Mouse (Mus musculus): ENCODE data around the gene Ascc1. TPM values are rescaled to one million over a fixed set of nuclear protein-coding genes. Genes with fewer than 3 reads are reported as not detected.

The Ascc1 gene
- polyA plus RNA-seq, 1 experiment from 2014 or later = 48.4 TPM

- 11% methylated on average over 20 of the region's 20 CpGs for WGBS
- Histone ChIP-seq H3K9me3 (ENCODE audit: control insufficient read depth, low read length) (no peaks in the 10 kb centered on the region), H3K9ac (replicated peaks; ENCODE audit: low read length) (peak overlapping the region; percentile 90), H3K4me3 (replicated peaks; ENCODE audit: low read depth, low read length) (peak overlapping the region; percentile 73), H3K4me2 (ENCODE audit: low read length) (peak overlapping the region; percentile 83), H3K4me1 (ENCODE audit: control insufficient read depth, insufficient read depth, low read length) (peaks cover 35% of the 10 kb centered on the region), H3K36me3 (ENCODE audit: control insufficient read depth, insufficient read depth, low read length) (0 out of 2 replicates have a peak, but pooled peaks cover 2% of the 10 kb centered on the region), H3K27me3 (ENCODE audit: control insufficient read depth, insufficient read depth, low read length) (no peaks in the 10 kb centered on the region), H3K27ac (replicated peaks; ENCODE audit: low read depth, low read length) (peak overlapping the region; percentile 91)
- ATAC-seq (ENCODE audit: low FRiP score, low TSS enrichment) = no peak; the same call in 1 of the 2 replicates
- DNase-seq = peak; percentile 32
Observed at GRCm38 (mm10) chr10:60105391-60106145, 103.0 kb downstream of the Ascc1 start.

GRCm38 (mm10) chr10:60106146-60106530 is 103.5 kb downstream of the Ascc1 start, which contains the start of gene Spock2:
TSS of gene Spock2 (plus strand) at chr10:60106219.
- peak within 1 kb of the TSS; percentile 91 for H3K27ac ChIP-seq (replicated peaks; ENCODE audit: low read depth, low read length)
- H3K4me3 ChIP-seq (replicated peaks; ENCODE audit: low read depth, low read length) = peak within 1 kb of the TSS; percentile 73
- H3K4me1 ChIP-seq (ENCODE audit: control insufficient read depth, insufficient read depth, low read length) = peaks cover 35% of the 10 kb centered on the region
- H3K9me3 ChIP-seq (ENCODE audit: control insufficient read depth, low read length) = no peaks in the 10 kb centered on the region
- ATAC-seq (ENCODE audit: low FRiP score, low TSS enrichment) = peak; percentile 66
- no peaks in the 10 kb centered on the region for H3K36me3 ChIP-seq (ENCODE audit: control insufficient read depth, insufficient read depth, low read length)
- peak; percentile 87 for DNase-seq
- H3K9ac ChIP-seq (replicated peaks; ENCODE audit: low read length) = peak within 1 kb of the TSS; percentile 90
- H3K27me3 ChIP-seq (ENCODE audit: control insufficient read depth, insufficient read depth, low read length) = no peaks in the 10 kb centered on the region
- H3K4me2 ChIP-seq (ENCODE audit: low read length) = peak within 1 kb of the TSS; percentile 83
- 0% methylated on average over 22 of the region's 22 CpGs for WGBS

- peak; percentile 68 for ATAC-seq (ENCODE audit: low FRiP score, low TSS enrichment)
- H3K27ac ChIP-seq (replicated peaks; ENCODE audit: low read depth, low read length) = peak overlapping the region; percentile 91
- peak overlapping the region; percentile 83 for H3K4me2 ChIP-seq (ENCODE audit: low read length)
- H3K9me3 ChIP-seq (ENCODE audit: control insufficient read depth, low read length) = no peaks in the 10 kb centered on the region
- no peaks in the 10 kb centered on the region for H3K27me3 ChIP-seq (ENCODE audit: control insufficient read depth, insufficient read depth, low read length)
- 0 out of 2 replicates have a peak, but pooled peaks cover 3% of the 10 kb centered on the region for H3K36me3 ChIP-seq (ENCODE audit: control insufficient read depth, insufficient read depth, low read length)
- peak; percentile 83 for DNase-seq
- peak overlapping the region; percentile 73 for H3K4me3 ChIP-seq (replicated peaks; ENCODE audit: low read depth, low read length)
- 0% methylated on average over 57 of the region's 57 CpGs for WGBS
- H3K4me1 ChIP-seq (ENCODE audit: control insufficient read depth, insufficient read depth, low read length) = peaks cover 38% of the 10 kb centered on the region
- peak overlapping the region; percentile 90 for H3K9ac ChIP-seq (replicated peaks; ENCODE audit: low read length)
Observed at GRCm38 (mm10) chr10:60106531-60107186, 104.1 kb downstream of the Ascc1 start.

- peak overlapping the region; percentile 73 for H3K4me3 ChIP-seq (replicated peaks; ENCODE audit: low read depth, low read length)
- WGBS = 0% methylated on average over 27 of the region's 28 CpGs
- H3K4me2 ChIP-seq (ENCODE audit: low read length) = peak overlapping the region; percentile 83
- peak; percentile 9; the same call in 1 of the 2 replicates for ATAC-seq (ENCODE audit: low FRiP score, low TSS enrichment)
- H3K4me1 ChIP-seq (ENCODE audit: control insufficient read depth, insufficient read depth, low read length) = peaks cover 38% of the 10 kb centered on the region
- H3K9me3 ChIP-seq (ENCODE audit: control insufficient read depth, low read length) = no peaks in the 10 kb centered on the region
- H3K27ac ChIP-seq (replicated peaks; ENCODE audit: low read depth, low read length) = peak overlapping the region; percentile 91
- no peaks in the 10 kb centered on the region for H3K27me3 ChIP-seq (ENCODE audit: control insufficient read depth, insufficient read depth, low read length)
- peak; percentile 66 for DNase-seq
- 0 out of 2 replicates have a peak, but pooled peaks cover 3% of the 10 kb centered on the region for H3K36me3 ChIP-seq (ENCODE audit: control insufficient read depth, insufficient read depth, low read length)
- peak overlapping the region; percentile 90 for H3K9ac ChIP-seq (replicated peaks; ENCODE audit: low read length)
Observed at GRCm38 (mm10) chr10:60107448-60107847, 104.8 kb downstream of the Ascc1 start.

- Histone ChIP-seq H3K36me3 (ENCODE audit: control insufficient read depth, insufficient read depth, low read length) (0 out of 2 replicates have a peak, but pooled peaks cover 3% of the 10 kb centered on the region), H3K4me1 (ENCODE audit: control insufficient read depth, insufficient read depth, low read length) (peaks cover 38% of the 10 kb centered on the region), H3K27me3 (ENCODE audit: control insufficient read depth, insufficient read depth, low read length) (no peaks in the 10 kb centered on the region), H3K27ac (replicated peaks; ENCODE audit: low read depth, low read length) (peak overlapping the region; percentile 54), H3K9me3 (ENCODE audit: control insufficient read depth, low read length) (no peaks in the 10 kb centered on the region), H3K9ac (replicated peaks; ENCODE audit: low read length) (peak overlapping the region; percentile 90), H3K4me3 (replicated peaks; ENCODE audit: low read depth, low read length) (peak overlapping the region; percentile 73), H3K4me2 (ENCODE audit: low read length) (peak overlapping the region; percentile 83)
- DNase-seq (no peak), ATAC-seq (ENCODE audit: low FRiP score, low TSS enrichment) (no peak)
- WGBS = 37% methylated on average over 17 of the region's 17 CpGs
Observed at GRCm38 (mm10) chr10:60108321-60109111, 105.9 kb downstream of the Ascc1 start.

GRCm38 (mm10) chr10:60109336-60109735 is 106.7 kb downstream of the Ascc1 start:
- Histone ChIP-seq H3K27ac (replicated peaks; ENCODE audit: low read depth, low read length) (peak overlapping the region; percentile 39), H3K4me2 (ENCODE audit: low read length) (peak overlapping the region; percentile 38), H3K4me1 (ENCODE audit: control insufficient read depth, insufficient read depth, low read length) (peaks cover 38% of the 10 kb centered on the region), H3K9me3 (ENCODE audit: control insufficient read depth, low read length) (no peaks in the 10 kb centered on the region), H3K4me3 (replicated peaks; ENCODE audit: low read depth, low read length) (no peak overlapping the region), H3K27me3 (ENCODE audit: control insufficient read depth, insufficient read depth, low read length) (no peaks in the 10 kb centered on the region), H3K36me3 (ENCODE audit: control insufficient read depth, insufficient read depth, low read length) (0 out of 2 replicates have a peak, but pooled peaks cover 3% of the 10 kb centered on the region), H3K9ac (replicated peaks; ENCODE audit: low read length) (no peak overlapping the region; the same call in 1 of the 2 replicates)
- no peak for ATAC-seq (ENCODE audit: low FRiP score, low TSS enrichment)
- 61% methylated on average over 8 of the region's 8 CpGs for WGBS
- no peak for DNase-seq

- ATAC-seq (ENCODE audit: low FRiP score, low TSS enrichment) (no peak), DNase-seq (no peak)
- peak overlapping the region; percentile 39 for H3K27ac ChIP-seq (replicated peaks; ENCODE audit: low read depth, low read length)
- no peak overlapping the region for H3K4me3 ChIP-seq (replicated peaks; ENCODE audit: low read depth, low read length)
- H3K27me3 ChIP-seq (ENCODE audit: control insufficient read depth, insufficient read depth, low read length) = no peaks in the 10 kb centered on the region
- H3K4me1 ChIP-seq (ENCODE audit: control insufficient read depth, insufficient read depth, low read length) = peaks cover 35% of the 10 kb centered on the region
- H3K9ac ChIP-seq (replicated peaks; ENCODE audit: low read length) = no peak overlapping the region; the same call in 1 of the 2 replicates
- WGBS = 59% methylated on average over 8 of the region's 8 CpGs
- H3K9me3 ChIP-seq (ENCODE audit: control insufficient read depth, low read length) = no peaks in the 10 kb centered on the region
- 0 out of 2 replicates have a peak, but pooled peaks cover 3% of the 10 kb centered on the region for H3K36me3 ChIP-seq (ENCODE audit: control insufficient read depth, insufficient read depth, low read length)
- peak overlapping the region; percentile 38 for H3K4me2 ChIP-seq (ENCODE audit: low read length)
Observed at GRCm38 (mm10) chr10:60109989-60110388, 107.4 kb downstream of the Ascc1 start.

GRCm38 (mm10) chr10:60110908-60111475 is 108.4 kb downstream of the Ascc1 start:
- Histone ChIP-seq H3K27ac (replicated peaks; ENCODE audit: low read depth, low read length) (no peak overlapping the region), H3K4me3 (replicated peaks; ENCODE audit: low read depth, low read length) (no peak overlapping the region), H3K9me3 (ENCODE audit: control insufficient read depth, low read length) (no peaks in the 10 kb centered on the region), H3K27me3 (ENCODE audit: control insufficient read depth, insufficient read depth, low read length) (no peaks in the 10 kb centered on the region), H3K9ac (replicated peaks; ENCODE audit: low read length) (no peak overlapping the region), H3K4me1 (ENCODE audit: control insufficient read depth, insufficient read depth, low read length) (peaks cover 36% of the 10 kb centered on the region), H3K4me2 (ENCODE audit: low read length) (no peak overlapping the region), H3K36me3 (ENCODE audit: control insufficient read depth, insufficient read depth, low read length) (0 out of 2 replicates have a peak, but pooled peaks cover 3% of the 10 kb centered on the region)
- ATAC-seq (ENCODE audit: low FRiP score, low TSS enrichment) = no peak
- no peak for DNase-seq
- WGBS = 90% methylated on average over 10 of the region's 10 CpGs

Measured in midbrain, embryonic 14.5 days (tissue).